Mouse (Mus musculus) thymus, postnatal 4 days (tissue): Measurements from ENCODE around the gene Pomt1.
A peak's percentile ranks its signal among the peaks of the same experiment; 100 is the strongest.

Experiments used
- DNase-seq: peaks from one replicate; pipeline ENCODE4 v3.0.0; 2021

Gene Pomt1

DNA sequence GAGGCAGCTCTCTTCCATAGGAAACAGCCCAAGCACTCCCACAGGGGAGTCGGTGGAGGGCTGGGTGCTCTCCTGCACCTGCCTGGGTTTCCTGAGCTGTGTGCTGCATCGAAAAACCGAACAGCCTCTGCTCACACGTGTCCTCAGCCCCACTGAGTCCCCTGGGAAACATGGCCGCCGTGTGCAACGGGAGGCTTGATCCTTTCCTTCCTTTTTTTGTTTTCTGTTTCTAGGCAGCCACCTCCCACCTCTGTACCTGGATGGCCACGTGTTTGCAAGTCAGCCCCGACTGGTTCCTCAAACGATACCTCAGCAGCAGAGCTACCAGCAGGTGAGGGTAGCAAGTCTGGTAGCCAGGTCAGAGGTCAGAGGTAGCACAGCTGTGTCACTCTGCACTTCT, 14.3 kb upstream of the Pomt1 start:
- no peak for DNase-seq

DNA sequence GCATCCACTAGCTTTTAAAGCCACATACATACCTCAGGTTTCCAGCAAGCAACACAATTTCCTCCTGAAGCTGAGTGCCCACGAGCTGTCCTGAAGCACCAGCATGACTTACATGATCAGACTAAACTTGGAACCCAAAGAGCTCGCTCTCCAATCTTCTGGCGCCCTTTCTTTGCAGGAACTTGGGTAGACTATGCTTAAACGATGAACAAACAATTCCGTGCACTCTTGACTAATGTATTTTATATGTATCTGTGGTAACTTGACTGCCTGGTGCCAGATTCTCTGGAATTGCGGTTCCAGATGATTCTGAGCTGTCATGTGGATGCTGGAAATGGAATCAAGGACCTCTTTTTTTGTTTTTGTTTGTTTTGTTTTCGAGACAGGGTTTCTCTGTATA, 957 bp upstream of the Pomt1 start:
- DNase-seq: no peak

DNA sequence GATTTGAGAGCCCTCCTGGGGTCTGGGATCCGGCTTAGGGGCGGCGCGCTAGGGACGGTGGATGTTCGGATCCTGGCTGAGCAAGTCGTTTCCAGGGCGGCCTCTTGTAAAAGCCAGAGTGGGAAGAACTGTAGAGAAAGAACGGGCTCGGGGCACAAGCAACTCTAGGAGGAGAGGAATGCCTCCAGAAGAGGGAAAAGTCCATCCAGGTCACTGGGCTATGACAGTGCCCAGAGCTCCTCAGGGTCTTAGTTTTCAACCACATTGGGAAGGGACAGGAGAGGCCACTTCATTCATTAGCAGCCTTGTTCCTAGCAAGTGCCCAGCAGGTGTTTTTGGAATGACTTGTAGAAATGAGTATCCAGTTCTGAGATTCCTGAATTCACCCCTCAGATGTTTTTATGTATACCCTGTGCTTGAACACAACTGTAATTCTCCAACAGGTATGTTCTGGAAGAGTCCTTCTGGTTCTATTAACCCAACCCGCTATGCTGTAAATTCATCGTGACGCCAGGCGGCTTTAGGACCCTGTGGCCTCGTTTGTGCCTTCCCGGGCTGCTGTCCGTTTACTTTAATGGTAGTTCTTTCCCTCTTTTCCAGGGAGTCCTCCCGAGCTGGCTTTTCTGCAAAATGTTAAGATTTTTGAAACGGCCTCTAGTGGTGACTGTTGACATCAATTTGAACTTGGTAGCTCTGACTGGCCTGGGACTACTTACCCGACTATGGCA, 534 bp downstream of the Pomt1 start:
- DNase-seq: peak; percentile 45

DNA sequence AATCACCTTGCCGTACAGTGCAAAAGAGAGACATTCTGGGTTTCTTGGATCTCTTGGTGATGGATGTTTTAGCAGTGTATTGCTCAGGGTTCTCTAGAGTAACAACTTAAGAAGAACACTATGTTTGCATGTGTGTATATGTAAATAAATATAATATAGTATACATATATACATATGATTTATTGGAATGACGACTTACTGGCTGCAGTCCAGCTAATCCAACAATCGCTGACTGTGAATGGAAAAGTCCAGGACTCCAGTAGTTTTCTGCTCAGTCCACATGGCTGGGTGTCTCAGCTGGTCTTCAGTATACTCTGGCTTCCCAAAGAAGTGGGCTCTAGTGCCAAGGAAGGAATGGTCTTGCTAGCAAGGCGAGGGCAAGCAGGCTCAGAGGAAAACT, 1.2 kb downstream of the Pomt1 start:
- no peak for DNase-seq

DNA sequence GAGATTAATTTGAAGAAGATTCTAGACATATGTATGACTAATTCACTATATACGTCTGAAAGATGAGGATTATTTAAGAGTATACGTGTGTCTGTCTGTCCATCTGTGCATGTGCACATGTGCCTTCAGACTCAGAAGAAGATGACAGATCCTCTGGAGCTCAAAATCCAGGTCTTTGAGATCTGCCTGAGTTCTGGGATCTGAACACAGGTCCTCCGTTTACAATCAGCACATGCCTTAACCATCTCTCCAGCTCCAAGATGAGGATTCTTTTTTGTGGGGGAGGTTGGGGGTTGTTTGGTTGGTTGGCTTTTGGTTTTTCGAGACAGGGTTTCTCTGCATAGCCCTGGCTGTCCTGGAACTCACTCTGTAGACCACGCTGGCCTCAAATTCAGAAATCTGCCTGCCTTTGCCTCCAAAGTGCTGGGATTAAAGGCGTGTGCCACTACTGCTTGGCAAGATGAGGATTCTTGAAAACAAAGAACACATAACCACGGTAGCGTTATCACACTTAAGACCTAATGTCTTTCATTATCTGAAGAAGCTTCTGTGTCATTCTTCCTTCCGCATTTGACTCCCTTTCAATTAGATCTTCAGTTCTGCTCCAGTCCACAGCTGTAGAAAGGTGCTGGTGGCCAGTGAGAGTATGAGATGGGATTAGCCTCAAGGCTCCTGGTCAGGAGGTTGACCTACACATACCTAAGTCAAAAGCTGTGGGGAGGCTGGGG, 2.5 kb downstream of the Pomt1 start:
- DNase-seq: no peak

DNA sequence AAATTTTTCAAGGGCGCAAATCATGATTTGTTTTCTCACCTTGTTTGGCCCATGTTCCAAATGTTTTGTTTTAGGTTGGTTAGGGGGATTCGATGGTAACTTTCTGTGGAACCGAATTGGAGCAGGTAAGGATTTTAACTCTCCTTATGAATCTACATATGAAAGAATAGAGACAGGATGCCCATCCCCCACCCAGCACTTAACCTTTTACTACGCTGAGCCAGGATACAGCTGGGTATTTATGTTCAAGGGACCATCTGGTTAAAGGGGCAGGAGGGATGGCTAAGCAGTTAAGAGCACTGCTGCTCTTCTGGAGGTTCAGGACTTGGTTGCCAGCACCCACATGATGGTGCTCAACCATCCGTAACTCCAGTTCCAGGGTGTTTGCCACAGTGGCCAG, 4.2 kb downstream of the Pomt1 start:
- DNase-seq: peak; percentile 50

DNA sequence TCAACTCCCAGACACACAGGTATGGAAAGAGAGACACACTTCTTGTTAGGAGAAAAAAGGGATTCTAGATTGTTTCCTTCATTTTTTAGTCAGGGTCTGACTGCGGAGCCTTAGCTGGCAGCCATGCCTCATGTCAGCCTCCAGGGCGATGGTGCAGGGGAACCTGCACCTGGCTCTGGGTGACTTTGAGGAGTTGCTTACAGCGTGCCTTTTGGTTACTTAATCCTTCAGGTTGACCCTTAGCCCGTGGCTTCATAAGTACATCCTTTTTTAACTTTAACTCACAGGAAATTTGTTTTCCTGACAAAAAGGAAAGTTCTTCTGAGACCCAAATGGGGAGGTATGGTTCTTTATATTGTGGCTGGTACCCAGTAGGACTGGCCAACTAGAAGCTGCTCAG, 6.6 kb downstream of the Pomt1 start:
- DNase-seq: no peak

DNA sequence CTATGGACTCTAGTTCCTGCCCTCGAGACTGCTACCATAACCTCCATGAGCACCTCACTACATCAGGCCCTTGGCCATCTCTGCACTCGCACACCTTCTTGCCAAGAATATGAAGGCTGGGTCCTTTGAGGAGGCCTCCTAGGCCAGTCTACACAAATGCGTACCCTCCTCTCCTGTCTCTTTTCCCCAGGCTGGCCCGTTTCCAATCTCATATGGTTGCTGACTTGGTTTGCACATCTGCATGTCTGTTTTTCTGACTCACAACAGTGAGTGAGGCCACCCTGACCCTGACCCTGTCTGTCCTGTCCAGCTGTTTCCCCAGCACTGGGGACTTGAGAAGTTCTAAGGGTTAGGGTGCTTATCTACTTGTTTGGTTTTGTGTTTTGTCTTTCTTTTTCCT, 10.4 kb downstream of the Pomt1 start:
- DNase-seq: no peak

DNA sequence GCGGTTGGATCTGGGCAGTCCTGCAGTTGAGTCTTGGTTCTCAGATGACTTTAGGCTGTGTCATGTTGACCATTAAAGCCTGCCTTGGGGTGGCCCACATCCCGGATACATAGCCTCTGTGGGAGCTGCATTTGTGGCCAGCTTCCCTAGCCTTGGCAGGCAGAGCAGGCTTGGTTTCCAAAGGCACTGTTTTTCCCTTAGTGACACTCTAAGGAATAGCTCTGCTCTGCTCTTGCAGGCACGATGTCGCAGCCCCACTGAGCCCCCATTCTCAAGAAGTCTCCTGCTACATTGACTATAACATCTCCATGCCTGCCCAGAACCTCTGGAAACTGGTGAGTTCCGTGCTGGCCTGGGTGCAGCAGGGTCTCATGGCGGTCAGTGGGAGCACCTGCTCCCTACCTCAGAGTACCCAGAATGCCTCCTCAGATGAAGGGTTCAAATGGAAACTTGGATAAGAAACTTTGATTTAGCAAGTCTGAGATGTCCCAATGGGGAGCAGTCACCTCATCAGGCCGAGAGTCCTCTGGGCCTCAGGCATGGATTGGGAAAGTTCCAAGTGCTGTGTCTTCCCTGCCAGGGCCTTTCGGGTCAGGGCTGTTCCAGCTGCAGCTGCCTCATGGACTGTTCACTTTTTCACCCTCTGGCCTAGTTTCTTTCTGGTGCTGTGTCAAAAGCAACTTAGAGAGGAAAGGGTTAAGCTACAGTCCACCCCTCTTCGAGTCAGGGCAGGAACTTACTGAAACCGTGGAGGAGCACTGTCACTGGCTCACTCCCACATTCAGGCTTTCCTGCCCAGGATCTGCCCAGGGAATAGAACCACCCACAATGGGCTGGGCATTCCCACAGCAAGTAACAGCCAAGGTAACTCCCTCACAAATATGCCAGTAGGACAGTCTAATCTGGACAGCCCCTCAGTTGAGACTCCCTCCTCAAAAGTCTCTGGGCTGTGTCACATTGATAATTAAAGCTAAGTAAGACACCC, 12.3 kb downstream of the Pomt1 start:
- no peak for DNase-seq

DNA sequence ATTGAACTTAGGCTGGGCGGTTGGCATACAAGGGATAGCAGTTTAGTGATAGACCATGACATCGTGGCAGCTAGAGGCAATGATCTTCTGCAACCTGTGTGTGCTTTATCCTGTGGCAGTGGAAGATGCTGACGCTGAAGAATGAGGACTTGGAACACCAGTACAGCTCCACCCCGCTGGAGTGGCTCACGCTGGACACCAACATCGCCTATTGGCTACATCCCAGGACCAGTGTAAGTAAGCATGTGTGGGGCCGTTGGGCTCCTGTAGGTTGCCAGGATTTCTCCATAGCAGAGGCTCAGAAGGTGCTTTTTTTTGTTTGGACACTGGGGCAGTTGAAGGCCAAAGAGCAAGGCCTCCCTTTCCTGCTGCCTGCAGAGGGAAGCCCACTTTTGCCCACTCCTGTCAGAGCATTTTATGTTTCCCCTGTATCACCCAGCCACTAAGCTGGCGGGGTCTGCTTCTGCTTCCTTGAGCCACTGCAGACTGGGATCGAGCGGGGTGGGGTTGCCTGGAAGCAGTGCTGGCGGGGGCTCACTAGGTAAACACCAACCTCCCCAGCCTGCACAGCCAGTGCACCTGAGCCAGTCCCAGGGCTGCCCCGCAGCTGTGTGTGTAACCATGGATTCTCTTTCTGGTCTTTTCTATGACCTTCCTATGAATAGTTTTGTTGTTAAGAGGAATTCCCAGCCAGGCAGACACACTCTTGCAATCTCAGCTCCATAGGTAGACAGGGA, 15.6 kb downstream of the Pomt1 start:
- DNase-seq: no peak

DNA sequence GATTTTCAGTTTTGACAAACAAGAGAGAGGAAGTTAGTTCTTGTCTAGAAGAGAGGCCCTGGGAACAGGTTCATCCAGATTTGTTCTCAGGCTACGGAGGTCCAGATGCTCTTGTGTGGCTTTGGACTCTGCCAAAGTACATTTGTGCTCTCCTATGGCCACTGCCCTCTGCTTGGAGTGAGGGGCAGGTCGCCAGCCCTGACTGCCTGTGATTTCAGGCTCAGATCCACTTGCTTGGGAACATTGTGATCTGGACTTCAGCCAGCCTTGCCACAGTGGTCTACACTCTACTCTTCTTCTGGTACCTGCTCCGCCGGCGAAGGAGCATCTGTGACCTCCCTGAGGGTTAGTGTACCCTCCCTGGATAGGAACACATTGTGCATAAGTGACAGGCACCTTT, 16.3 kb downstream of the Pomt1 start:
- no peak for DNase-seq

DNA sequence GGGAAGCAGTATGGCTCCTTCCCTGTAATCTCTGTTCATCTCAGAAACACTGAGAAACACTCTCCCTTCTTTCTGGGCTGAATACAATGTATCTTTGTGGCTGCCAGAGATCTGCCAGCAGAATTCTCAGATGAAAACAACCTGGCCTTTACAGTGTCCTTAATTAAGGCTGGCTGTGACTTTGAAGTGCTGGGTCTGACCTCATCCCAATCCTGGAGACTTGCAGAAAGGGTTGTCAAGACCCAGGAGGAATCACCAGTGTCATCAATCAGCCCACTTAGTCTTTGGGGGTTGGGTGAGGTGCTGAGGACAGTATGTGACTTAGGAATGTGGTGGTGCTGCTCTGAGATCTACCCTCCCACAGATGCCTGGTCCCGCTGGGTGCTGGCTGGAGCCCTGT, 17.0 kb downstream of the Pomt1 start:
- no peak for DNase-seq

DNA sequence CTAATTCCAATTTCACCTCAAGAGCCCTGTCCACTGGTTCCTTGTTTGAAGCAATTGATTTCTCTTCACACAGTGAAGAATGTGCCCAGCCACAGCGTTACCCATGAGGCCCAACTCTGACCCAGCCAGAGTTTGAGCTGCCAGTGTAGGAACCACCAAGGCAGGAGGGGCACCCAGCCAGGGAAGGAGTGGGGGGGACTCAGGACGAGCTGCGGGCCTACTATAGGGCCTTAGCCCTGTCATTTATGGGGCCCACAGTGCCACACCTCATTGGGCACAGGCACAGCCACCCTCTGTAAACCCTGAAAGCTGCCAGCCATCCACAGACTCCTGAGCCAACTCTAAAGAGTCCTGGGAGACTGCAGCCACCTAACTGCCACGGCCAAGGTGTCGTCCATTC, 18.2 kb downstream of the Pomt1 start:
- no peak for DNase-seq

DNA sequence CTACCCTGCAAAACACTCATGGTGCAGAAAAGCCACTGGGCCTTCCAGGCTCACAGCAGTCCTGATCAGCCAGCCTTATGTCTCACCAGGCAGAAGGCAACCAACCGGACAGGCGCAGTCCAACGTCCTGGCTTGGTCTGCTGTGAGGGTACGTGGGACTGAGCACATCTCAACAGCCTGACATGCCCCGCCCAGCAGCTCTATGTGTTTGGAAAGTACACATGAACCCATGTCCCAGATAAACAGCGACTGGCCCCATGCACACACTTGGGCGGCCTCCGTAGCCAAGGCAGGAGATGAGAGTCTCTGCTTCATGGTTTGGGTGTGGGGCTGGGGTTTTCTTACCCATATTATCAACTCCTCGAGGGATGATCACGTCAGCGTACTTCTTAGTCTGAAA, 19.9 kb downstream of the Pomt1 start:
- DNase-seq: no peak

DNA sequence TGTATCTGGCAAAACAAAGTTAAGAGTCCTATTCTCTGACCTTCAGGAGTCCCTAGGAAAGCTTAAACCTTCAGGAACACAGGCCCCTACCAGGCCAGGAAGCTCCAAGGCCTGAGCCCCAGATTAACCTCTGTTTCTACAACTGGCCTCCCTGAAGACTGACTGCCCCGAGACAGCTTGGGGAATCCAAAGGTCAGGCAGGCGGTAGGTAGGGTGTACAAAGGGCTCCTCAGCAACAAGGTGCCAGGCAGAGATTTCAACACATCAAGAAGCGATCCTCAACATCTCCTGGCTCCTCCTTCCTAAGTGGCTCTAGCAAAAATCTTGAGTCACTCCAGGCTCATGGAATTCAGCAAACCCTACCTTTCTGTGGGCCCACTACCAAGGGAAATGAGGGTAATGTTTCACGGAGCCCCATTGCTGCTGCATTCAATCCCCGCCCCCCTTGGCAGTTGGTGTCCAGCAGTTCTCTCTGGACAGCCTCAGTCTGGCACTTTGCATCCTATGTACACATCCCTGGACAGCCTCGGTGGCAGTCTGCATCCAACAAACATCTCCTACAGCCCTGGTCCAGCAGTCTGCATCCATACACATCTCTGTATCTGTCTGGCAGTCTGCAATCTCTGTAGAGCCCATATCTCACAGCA, 22.6 kb downstream of the Pomt1 start:
- no peak for DNase-seq

DNA sequence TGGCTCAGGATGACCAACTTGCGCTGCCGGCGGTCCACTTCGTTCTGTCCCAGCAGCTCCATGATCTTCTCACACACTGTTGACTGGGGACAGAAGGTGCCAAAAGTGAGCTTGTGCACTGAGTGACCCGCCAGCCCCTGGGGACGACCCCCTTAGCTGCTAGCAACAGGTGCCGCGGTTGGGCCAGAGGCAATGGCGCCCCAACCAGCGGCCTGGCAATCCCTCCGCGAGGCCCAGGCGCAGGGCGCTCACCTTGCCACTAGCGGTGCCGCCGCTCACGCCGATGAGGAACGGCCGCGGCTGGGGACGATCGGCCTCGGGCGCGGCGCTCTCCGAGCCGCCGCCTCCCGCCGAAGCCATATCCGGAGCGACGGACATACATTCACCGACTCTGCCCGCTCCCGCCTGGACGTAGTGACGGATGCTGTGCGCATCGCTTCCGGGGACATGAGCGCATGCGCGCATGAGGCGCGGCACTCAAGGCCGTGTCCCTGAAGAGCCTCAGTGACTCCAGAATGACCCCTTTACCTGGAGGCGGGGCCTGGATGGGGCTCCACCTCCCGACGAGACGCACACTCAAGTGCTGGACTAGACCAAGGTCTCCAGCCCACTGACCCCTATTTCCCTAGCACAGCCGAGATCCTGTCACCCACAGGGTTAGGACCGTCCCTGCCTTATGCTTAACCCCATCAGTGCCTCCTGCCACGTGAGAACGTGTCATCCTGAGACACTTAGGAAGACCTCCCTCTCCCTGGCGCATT, 23.4 kb downstream of the Pomt1 start, which contains the start of gene Uck1:
Gene Uck1, minus strand, starts transcription at position 503 of the 761 bp plus-strand sequence.
- peak; percentile 90 for DNase-seq

DNA sequence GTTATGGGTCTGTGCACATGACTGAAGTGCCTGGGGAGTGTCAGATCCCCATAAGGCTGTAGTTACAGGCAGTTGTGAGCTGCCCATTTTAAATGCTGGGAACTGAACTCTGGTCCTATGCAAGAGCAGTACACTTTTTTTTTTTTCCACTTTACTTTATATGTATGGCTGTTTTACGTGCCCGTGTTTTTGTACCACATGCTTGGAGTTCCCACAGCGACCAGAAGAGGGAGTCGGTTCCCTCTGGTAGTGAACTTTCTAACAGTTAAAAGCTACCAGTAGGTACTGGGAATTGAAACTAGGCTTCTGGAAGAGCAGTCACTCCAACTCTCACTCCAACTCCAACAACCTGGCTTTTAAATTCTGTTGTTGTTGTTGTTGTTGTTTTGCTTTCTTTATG, 24.2 kb downstream of the Pomt1 start:
- peak; percentile 88 for DNase-seq

DNA sequence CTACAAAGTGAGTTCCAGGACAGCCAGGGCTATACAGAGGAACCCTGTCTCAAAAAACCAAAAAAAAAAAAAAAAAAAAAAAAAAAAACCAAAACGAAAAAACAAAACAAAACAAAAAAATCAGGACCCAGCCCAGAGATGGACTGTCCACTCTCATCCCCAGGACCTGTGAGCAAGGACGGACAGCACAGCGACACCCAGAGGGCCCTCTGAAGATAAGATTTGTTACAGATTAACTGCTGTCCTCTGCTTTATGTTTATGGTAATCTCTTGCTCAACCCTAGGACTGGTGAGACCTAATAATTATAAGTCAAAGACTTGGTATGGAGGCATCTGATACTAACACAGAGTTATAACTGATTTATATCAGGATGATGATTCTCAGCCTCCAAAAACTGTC, 39.4 kb downstream of the Pomt1 start:
- DNase-seq: no peak

DNA sequence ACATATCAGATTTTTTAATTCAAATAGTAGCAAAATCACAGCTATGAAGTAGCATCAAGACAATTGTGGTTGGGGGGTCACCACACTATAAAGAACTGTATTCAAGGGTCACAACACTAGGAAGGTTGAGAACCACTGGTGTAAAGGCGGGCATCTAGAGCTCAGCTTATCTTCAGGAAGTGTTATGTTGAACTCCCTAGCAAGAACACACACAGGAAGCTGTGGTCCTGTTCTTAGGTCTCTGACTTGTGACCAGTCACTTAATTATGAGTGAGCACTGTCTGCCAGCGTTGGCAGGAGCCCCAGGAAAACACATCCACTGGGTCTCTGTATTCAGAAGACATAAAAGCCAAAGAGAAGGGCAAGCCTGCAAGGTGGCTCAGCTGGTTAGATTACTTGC, 45.9 kb downstream of the Pomt1 start:
- DNase-seq: no peak

DNA sequence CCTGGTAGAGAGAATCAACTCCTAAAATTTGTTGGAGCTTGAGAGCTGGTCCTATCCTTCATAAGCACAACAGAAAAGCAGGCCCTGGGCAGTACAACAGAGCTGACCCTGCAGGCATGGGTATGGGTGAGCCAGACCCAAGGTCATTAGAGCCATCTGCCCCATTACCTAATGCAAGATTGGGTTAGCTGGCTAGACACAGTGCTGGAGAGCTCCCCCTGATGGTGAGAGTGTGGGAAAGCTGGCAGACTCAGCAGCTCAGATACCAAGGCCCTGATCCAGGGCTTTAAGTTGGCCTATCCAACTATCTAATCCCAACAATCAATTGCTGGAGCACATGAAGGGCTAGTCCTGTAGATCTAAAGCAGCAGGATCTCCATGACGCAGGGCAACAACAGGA, 46.3 kb downstream of the Pomt1 start:
- peak; percentile 70 for DNase-seq

DNA sequence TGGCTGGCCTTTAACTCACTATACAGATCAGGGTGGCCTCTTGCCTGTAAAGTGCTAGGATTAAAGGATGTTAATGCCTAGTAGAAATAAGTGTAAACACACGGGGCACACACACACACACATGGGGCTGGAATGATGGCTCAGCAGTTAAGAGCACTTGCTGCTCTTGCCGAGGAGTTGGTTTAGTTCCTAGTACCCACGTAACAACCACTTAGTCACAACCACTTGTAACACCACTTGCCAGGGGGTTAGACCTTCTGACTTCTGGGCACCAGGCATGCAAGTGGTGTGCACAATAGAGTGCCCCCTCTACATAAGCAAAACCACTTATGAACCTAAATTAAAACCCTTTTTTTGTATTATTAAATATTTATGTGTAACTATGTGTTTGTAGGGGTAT, 47.6 kb downstream of the Pomt1 start:
- DNase-seq: no peak
